Mouse (Mus musculus) midbrain, postnatal 0 days (tissue): ENCODE measurements at regions not wholly inside any gene's neighbourhood (a gene's known extent, or its start where the extent isn't known, plus 50 kb on each side); places are given as distances from the start of the nearest gene placed in this dataset.

Experiments
- ATAC-seq: fragments of 200-750 bp; cut with Nextera tagmentation; 2 replicates; pipeline ENCODE4 v1.8.0; 2017; ENCODE audit warnings: moderate number of reproducible peaks, mild to moderate bottlenecking, moderate TSS enrichment, moderate library complexity; ENCODE audit not compliant: low FRiP score
- DNase-seq: peaks from one replicate; pipeline ENCODE4 v3.0.0-alpha.2; 2015; ENCODE audit warnings: low spot score
- H3K27ac ChIP-seq: fragments of 300-500 bp; sonication (generic); 2 replicates; pipeline ENCODE4 v1.5.1; 2014; ENCODE audit warnings: low read depth, mild to moderate bottlenecking, low read length, mixed read lengths
- H3K27me3 ChIP-seq: fragments of 300-500 bp; sonication (generic); 2 replicates; pipeline ENCODE4 v1.6.1; 2014; ENCODE audit warnings: low read length, control low read depth, mixed read lengths; ENCODE audit not compliant: insufficient read depth
- H3K36me3 ChIP-seq: fragments of 300-500 bp; sonication (generic); 2 replicates; pipeline ENCODE4 v1.6.1; 2014; ENCODE audit warnings: low read length, control low read depth, mixed read lengths; ENCODE audit not compliant: insufficient read depth
- H3K4me1 ChIP-seq: fragments of 300-500 bp; sonication (generic); 2 replicates; pipeline ENCODE4 v1.6.1; 2014; ENCODE audit warnings: mild to moderate bottlenecking, control low read depth, antibody characterized with exemption, low read length, mixed read lengths; ENCODE audit not compliant: insufficient read depth
- H3K4me2 ChIP-seq: fragments of 300-500 bp; sonication (generic); 2 replicates; pipeline ENCODE4 v1.6.1; 2014; ENCODE audit warnings: low read depth, mild to moderate bottlenecking, low read length, mixed read lengths; ENCODE audit not compliant: poor library complexity, severe bottlenecking
- H3K4me3 ChIP-seq: fragments of 300-500 bp; sonication (generic); 2 replicates; pipeline ENCODE4 v1.5.1; 2014; ENCODE audit warnings: low read depth, mild to moderate bottlenecking, low read length, moderate library complexity
- H3K9ac ChIP-seq: fragments of 300-500 bp; sonication (generic); replicated peaks from 2 replicates; pipeline ENCODE4 v1.6.1; 2014; ENCODE audit warnings: mild to moderate bottlenecking, low read length, moderate library complexity, mixed read lengths; ENCODE audit not compliant: poor library complexity, severe bottlenecking
- H3K9me3 ChIP-seq: fragments of 300-500 bp; sonication (generic); 2 replicates; pipeline ENCODE4 v1.6.1; 2016; ENCODE audit warnings: low read length, control low read depth
- CTCF ChIP-seq: IDR thresholded peaks from 2 replicates; pipeline ENCODE4 v1.5.1; 2016; ENCODE audit warnings: antibody characterized with exemption, mild to moderate bottlenecking
- WGBS: fragments of 180-500 bp; shearing (Covaris S2); extraction: QIAGEN DNeasy Blood & Tissue Kit; methylation state at CpG from one replicate; pipeline ENCODE4 v1.1.7; 2014; 5-methylcytosine and 5-hydroxymethylcytosine counted together

DNA sequence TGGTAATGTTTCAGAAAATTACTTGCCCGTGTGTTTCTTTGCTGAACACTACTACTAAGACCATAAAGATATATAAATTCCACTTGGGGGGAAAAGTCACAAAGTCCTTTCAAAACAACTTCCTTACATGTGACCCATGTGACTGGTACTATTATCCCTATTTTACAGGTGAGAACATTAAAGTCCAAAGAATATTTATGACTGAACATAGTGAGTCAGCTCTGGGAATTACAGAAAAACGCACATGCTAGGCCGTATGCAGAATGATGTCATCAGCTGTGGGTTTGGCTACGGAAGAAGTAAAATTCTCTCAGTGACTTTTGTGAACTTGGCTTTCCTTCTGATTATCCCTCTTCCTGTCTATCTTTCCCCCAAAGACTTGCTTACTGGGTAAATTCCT, 166.6 kb upstream of the Tent5a start:
- no peak overlapping the region for H3K9ac ChIP-seq
- H3K36me3 ChIP-seq: no peaks in the 10 kb centered on the region
- no peak overlapping the region for H3K4me3 ChIP-seq
- 86% methylated on average over 4 of the region's 4 CpGs for WGBS
- H3K9me3 ChIP-seq: no peaks in the 10 kb centered on the region
- ATAC-seq: no peak
- no peak overlapping the region for H3K27ac ChIP-seq
- no peaks in the 10 kb centered on the region for H3K27me3 ChIP-seq
- TF ChIP-seq CTCF: no peak
- DNase-seq: no peak
- no peaks in the 10 kb centered on the region for H3K4me1 ChIP-seq
- H3K4me2 ChIP-seq: no peak overlapping the region

DNA sequence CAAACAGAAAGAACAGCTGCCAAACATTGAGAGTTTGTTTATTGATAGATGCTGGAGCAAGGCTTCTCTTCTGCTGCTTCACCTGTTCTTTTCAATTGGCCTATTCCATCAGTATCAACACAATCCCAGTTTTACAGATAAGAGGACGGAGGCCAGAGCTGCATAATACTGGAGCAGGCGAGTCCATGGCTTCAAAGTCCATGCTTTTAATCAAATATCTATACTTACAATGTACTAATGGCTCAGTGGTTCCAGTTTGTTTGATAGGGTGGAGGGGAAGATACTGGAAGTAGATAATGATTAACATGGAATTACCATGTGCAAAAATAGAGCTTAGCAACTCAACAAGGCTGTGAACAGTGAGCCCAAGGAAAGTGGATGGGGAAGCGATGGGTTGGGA, 163.2 kb upstream of the Tent5a start:
- Histone ChIP-seq H3K4me2 (no peak overlapping the region), H3K27me3 (no peaks in the 10 kb centered on the region), H3K9ac (no peak overlapping the region), H3K27ac (no peak overlapping the region), H3K9me3 (no peaks in the 10 kb centered on the region), H3K4me3 (no peak overlapping the region), H3K4me1 (no peaks in the 10 kb centered on the region), H3K36me3 (no peaks in the 10 kb centered on the region)
- no peak for TF ChIP-seq CTCF
- no peak for ATAC-seq
- 95% methylated on average over 3 of the region's 3 CpGs for WGBS
- DNase-seq: no peak

DNA sequence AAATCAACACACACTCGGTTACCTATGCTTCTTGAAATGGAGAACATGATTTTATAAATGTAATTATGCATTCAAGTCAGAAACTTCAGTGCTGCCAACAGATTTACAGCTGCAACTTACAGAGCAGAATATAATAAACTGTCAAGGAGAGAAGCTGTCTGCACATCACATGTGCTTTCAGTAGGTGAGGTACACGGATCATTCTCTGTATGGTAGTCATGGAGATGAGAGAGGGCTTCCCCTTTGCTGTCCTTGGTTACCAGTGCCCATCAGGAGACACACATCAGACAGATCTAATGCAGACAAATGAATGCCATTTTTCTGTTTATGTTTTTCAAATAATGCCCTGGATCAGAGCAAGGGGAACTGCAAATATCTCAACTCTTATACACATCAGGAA, 160.8 kb upstream of the Tent5a start:
- DNase-seq: peak; percentile 26
- Histone ChIP-seq H3K4me3 (no peak overlapping the region), H3K4me1 (no peaks in the 10 kb centered on the region), H3K27me3 (no peaks in the 10 kb centered on the region), H3K9me3 (no peaks in the 10 kb centered on the region), H3K4me2 (no peak overlapping the region), H3K27ac (peak overlapping the region; percentile 26; the same call in 1 of the 2 replicates), H3K36me3 (no peaks in the 10 kb centered on the region), H3K9ac (no peak overlapping the region)
- TF ChIP-seq CTCF: no peak
- WGBS: 16% methylated on average over 2 of the region's 2 CpGs
- ATAC-seq: peak; percentile 78

DNA sequence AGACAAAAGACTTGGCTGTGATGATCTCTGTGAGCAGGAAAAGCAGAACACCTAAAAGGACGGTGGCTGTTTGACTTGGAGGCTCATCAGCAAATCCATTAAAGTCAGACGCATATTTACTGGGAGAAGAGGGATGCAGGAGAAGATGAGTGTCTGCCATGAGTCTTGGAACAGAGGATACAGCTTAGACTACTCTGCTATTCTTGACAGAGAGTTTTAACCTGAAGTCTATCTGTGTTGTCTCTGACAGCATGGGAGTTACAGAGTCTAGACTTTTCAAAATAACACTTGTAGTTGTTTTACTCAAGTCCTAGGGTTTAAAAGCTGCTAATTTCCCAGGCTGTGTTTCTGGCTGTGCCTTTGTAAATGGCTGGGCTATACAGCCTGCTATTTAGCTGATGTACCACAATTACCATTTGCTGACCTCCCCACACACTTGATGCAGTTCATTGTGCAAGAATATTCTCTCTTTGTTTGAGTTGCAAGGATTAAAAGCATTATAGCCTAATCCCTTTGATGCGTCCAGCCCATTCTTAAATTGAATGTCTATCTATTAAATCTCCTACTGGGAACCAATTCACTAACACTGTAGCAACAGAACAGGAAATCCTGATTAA, 160.0 kb upstream of the Tent5a start:
- 12% methylated on average over 3 of the region's 3 CpGs for WGBS
- H3K9me3 ChIP-seq: no peaks in the 10 kb centered on the region
- no peak overlapping the region for H3K4me2 ChIP-seq
- DNase-seq (no peak), ATAC-seq (no peak)
- H3K4me1 ChIP-seq: no peaks in the 10 kb centered on the region
- H3K27ac ChIP-seq: no peak overlapping the region
- no peaks in the 10 kb centered on the region for H3K36me3 ChIP-seq
- H3K4me3 ChIP-seq: no peak overlapping the region
- H3K9ac ChIP-seq: no peak overlapping the region
- H3K27me3 ChIP-seq: no peaks in the 10 kb centered on the region
- no peak for TF ChIP-seq CTCF

DNA sequence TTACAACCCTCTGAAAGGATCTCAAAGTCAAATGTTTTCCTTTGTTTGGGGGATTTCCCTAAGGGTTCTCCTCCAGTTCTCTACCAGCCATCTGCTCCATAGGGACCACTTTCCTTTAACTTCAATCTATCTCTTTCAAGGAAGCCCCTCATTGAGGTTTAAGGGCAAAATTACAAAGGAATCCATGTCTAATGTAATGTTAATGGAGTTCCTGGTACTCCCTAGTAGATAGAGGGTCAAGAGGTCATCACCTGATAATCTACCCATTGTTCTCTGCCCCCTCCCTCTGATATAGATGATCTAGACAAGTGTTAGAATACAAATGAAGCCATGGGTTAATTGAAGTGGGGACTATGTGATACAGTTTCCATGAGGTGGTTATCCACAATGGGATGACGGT, 158.6 kb upstream of the Tent5a start:
- Histone ChIP-seq H3K4me1 (no peaks in the 10 kb centered on the region), H3K27me3 (no peaks in the 10 kb centered on the region), H3K4me2 (no peak overlapping the region), H3K4me3 (no peak overlapping the region), H3K27ac (no peak overlapping the region), H3K9ac (no peak overlapping the region), H3K36me3 (no peaks in the 10 kb centered on the region), H3K9me3 (no peaks in the 10 kb centered on the region)
- no peak for DNase-seq
- TF ChIP-seq CTCF: no peak
- 78% methylated on average over 1 of the region's 1 CpGs for WGBS
- no peak for ATAC-seq

DNA sequence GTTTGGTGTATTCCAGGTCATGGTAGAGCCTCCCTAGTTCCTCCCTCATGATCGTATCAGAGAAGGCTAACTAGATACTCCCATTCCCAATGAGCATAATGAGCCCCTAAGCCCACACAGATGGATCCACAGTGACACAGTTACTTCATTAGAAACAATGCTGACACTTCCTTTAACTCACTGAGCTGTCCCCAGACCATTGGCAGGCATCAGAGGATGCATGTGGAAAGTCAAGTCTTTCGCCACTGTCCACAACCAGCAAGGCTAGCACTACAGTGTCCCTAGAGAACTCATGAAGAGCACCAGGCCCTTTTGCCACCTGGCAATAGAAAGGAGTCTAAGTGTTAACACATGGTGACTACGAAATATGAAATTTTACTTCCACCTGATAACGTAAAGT, 156.1 kb upstream of the Tent5a start:
- H3K4me1 ChIP-seq: no peaks in the 10 kb centered on the region
- WGBS: 93% methylated on average over 4 of the region's 4 CpGs

More for the DNA sequence above, 156.1 kb upstream of the Tent5a start:
- ATAC-seq (no peak), DNase-seq (no peak)
- Histone ChIP-seq H3K4me3 (no peak overlapping the region), H3K36me3 (no peaks in the 10 kb centered on the region), H3K27ac (no peak overlapping the region), H3K27me3 (no peaks in the 10 kb centered on the region), H3K9ac (no peak overlapping the region), H3K9me3 (no peaks in the 10 kb centered on the region), H3K4me2 (no peak overlapping the region)
- no peak for TF ChIP-seq CTCF
